Mouse (Mus musculus) activated CD4-positive, CD25-positive, alpha-beta regulatory T cell, adult 4 months (primary cell): ENCODE measurements around the gene Rrbp1. TPM values are rescaled to one million over a fixed set of nuclear protein-coding genes. Genes with fewer than 3 reads are reported as not detected.

Experiments
- ATAC-seq: one replicate; pipeline ENCODE4 v1.8.0; 2017
- polyA plus RNA-seq, 2 experiments: library from polyadenylated mRNA; unstranded; fragments of 100-300 nt; shearing (Covaris generic); gene quantifications; one replicate each; pipeline ENCODE4 v1.2.1; 2017

The Rrbp1 gene
- 10 to 100 TPM; 34.6 to 36.9 TPM for polyA plus RNA-seq

DNA sequence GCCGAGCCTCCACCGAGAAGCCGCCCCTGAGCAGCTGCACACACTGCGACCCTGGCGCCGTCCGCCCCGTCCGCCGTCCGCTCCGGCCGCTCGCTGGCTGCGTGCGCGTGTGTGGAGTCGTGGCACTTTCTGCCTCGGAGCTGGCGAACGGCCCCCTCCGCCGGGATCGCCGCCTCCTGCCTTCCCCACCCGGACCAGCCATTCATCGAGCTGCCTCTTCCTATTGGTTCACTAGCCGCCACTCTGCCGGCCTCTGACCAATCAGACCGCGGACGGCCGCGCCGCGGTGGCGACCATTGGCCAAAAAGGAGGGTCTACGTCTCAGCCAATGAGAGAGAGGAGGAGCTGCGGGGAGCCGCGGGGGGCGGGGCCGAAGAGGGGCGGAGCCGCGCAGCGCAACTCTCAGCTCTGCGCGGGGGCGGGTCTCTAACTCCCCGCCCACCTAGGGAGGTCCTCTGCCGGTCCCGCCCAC lies at the start of gene Rrbp1:
TSS of gene Rrbp1 (minus strand) at position 184 of the 472 bp plus-strand sequence.
- peak; percentile 94 for ATAC-seq

DNA sequence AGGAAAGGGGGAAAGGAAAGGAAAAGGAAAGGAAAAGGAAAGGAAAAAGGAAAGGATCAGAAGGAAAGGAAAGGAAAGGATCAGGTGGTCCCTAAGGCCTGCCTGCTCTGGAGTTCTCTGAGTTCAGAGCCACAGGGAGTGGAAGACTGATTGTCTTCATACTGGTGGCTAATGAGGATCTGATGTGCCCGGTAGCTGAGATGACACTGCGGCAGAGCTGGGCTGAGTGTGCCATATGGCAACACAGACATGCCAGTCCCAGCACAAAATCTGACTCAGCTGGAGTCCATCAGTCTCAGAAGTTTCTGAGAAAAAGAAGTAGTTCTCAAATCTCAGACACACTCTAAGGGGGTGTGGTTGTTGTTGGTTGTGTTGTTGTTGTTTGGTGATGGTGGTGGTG lies 46.7 kb upstream of the Rrbp1 start:
- ATAC-seq: no peak

DNA sequence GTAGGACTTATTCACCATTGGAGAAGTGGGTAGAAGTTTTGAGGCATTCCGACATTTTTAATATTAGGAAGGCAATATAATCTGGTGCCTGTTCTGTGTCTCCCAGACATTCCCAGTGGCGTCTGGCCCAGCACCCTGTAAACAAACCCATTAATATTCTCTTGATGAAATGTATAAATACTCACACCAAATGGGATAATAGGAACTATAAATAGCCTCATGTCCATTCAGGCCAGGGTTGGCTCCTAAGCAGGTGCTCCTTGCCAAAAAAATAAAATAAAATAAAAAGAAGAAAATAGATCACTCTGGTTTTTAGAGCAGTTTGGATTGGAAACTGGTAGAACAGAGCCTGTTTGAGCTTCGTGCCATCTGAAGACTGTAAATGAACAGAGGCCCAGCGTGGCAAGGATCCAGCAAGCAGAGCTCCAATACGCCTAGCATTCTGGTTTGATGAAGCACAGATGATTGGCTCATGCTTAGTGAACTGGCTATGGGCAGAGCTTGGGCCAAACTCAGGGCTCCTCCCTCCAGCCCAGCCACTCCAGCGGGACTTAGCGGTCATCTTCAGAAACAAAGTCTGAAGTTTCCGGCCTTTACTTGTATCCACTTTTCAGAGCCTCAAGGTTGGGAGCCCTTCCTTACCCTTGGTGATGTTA lies 41.5 kb upstream of the Rrbp1 start:
- no peak for ATAC-seq

GRCm38 (mm10) chr2:144050861-144051260 lies 39.8 kb upstream of the Rrbp1 start:
- no peak for ATAC-seq

GRCm38 (mm10) chr2:144050146-144050680 lies 39.1 kb upstream of the Rrbp1 start:
- ATAC-seq: no peak

GRCm38 (mm10) chr2:144046916-144047315 lies 35.9 kb upstream of the Rrbp1 start:
- ATAC-seq: no peak

- no peak for ATAC-seq
Measured at GRCm38 (mm10) chr2:144045756-144046560, 34.9 kb upstream of the Rrbp1 start.

DNA sequence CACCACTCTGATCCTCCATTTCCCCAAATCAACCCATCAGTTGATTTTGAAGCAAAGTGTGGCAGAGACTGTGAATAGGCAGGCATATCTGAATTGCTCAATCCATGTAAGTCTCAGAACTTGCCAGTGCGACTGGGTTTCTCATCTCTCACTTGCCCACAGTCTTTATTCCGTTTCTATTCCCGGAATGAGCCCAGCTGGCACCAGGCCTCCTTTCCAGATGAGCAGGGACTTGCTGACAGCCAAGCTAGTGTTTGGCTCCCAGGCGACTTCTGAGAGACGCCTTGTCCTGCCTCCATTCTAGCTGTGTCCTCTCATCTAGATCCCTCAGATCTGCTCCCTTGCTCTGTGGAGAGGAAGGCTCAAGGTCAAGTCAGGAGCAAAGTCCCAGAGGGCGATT lies 33.7 kb upstream of the Rrbp1 start:
- ATAC-seq: no peak

DNA sequence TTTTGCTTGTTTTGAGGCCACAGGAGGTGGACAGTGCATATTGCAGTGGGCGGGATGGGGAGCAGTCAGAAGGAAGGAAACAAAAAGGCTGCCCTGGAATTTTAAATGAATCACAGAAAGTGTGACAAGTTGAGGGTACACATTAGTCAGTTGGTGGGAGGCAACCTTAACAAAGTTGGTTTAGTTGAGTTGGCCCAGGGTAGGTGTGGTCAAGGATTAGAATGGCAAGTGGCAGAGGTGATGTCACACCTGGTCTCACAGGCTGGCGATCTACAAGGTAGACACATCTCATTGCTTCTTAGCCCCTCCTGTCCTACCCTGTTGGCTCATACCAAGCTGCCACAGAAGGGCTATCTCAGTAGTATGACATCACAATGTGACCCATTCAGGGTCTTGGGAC lies 21.6 kb upstream of the Rrbp1 start, which contains the start of gene Banf2:
TSS of gene Banf2 (plus strand) at position 396 of the 400 bp plus-strand sequence.
- ATAC-seq: no peak

GRCm38 (mm10) chr2:144030791-144031190 lies 19.7 kb upstream of the Rrbp1 start:
- no peak for ATAC-seq

GRCm38 (mm10) chr2:144026456-144026855 lies 15.4 kb upstream of the Rrbp1 start:
- ATAC-seq: no peak

DNA sequence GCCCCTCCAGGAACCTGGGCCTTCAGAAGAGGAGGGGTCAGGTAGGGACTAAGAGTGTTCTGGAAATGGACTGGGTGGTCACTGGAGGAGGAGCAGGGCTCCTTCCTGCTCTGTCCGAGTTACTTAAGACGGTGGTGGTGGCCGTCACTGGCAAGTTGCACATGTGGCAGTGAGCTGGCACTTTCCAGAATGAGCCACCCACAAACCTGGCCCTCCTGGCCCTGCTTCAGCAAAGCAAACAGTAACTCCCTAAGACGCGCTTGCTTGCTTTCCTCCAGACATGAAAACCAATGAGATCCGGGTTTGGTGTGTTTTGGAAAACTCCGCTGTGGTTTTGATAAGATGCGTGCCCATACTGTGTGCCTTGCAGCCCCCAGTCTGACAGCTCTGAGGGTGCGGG lies 14.3 kb upstream of the Rrbp1 start:
- no peak for ATAC-seq

GRCm38 (mm10) chr2:144022441-144022840 lies 11.4 kb upstream of the Rrbp1 start:
- no peak for ATAC-seq

GRCm38 (mm10) chr2:144019971-144020370 lies 8.9 kb upstream of the Rrbp1 start:
- no peak for ATAC-seq

GRCm38 (mm10) chr2:144015861-144016260 lies 4.8 kb upstream of the Rrbp1 start:
- no peak for ATAC-seq

DNA sequence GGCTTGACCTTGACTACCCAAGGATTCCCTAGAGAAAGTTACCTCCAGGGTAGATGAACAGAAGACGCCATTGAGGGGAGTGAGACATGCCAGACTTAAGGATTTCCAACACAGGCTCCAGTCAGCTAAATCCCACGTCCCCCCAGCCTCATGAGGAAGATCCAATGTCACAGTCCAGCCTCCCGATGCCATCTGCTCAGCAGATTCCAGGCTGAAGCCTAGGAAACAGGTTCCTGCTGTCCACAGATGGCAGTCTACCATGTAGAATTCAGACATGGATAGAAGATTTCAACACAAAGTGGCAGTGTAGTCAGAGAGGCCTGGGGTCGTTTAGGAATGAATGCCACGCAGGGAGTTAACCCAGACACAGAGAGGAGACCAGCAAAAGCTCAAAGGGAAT lies 3.4 kb upstream of the Rrbp1 start:
- ATAC-seq: no peak

DNA sequence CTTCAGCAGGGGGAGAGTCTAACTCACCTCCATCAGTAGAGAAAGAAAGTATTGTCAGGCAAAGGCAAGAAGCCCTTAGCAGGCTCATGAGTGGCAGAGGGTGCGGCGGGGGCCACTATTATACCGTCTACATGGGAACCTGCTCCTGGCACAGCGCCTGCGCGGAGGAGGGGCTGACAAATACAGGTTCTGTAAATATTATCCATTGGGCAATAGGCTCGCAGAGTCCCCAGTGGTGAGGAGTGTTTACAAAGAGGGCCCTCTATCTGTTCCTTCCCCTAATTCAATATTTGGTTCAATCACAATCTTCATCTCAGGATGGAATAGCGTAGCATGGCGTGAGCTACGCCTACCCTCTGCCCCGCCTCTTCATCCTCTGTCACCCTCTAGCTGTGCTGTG lies 3.0 kb upstream of the Rrbp1 start:
- no peak for ATAC-seq

DNA sequence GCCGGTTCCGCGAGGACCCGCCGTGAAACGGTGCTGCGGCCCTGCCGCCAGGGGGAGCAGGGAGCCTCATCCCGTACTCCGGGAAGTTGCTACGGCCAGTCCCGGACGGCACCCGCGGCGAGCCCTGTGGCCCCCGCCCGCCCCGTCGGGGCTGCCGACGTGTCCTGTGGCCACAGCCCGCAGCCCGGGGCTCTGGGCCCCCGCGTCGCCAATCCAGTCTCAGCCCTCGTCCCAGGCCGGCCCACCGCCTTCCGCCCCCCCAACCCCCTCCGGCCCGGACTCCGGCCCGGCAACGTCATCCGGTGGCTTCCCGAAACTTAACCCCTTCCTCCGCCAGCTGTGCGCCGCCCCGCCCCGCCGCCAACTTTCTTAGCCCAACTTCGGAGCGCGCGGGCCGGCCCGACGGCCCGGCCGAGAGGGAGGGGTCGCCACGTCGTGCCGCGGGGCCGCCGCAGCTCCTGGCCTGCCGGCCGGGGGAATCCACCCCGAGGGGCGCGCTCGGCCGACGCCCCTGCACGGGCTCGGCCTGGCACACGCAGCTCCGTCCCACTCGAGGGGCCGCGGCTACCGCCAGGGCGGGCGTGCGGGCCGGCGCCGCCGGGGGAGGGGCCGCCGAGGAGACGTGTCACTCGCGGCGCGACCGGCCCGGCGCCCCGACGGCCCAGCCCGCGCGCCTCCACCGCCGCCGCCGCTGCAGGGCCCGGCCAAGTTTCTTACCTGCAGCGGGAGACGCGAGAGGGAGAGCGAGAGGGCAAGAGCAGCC lies 600 bp downstream of the Rrbp1 start:
- ATAC-seq: peak; percentile 21

DNA sequence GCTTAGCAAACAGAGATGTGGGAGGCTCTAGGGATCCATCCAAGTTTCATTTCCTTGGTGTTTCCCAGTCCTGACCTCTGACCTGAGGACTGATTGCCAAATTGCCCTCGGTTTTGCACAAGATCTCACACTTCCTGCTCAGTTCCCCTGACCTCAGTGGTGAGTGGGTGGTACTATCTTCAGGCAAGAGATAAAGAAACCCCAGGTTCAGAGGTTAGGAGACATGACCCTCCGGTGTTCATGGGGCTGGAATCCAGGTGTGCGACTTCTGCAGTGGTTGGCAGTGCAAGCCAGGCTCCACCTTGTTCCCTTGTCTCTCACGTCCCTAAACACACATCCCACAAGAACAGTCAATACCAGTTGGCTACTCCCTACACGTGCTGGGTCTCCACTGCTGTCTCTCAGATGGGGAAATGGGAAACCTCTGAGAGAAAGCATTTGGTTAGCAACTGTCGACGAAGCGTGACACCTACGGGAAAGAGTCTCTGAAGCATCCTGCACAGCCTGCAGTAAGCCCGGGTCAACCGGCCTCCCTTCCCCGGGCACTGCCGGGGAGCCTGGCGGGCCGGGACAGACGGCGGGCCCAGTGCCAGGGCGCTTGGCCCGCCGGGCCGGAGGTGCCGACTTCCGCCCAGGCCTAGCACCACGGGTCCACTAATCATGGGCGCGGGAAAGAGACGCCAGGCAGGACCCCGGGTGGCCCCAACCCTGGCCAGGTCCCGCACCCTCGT lies 1.3 kb downstream of the Rrbp1 start:
- ATAC-seq: peak; percentile 5

- ATAC-seq: no peak
Measured at GRCm38 (mm10) chr2:144009081-144009480, 2.0 kb downstream of the Rrbp1 start.

DNA sequence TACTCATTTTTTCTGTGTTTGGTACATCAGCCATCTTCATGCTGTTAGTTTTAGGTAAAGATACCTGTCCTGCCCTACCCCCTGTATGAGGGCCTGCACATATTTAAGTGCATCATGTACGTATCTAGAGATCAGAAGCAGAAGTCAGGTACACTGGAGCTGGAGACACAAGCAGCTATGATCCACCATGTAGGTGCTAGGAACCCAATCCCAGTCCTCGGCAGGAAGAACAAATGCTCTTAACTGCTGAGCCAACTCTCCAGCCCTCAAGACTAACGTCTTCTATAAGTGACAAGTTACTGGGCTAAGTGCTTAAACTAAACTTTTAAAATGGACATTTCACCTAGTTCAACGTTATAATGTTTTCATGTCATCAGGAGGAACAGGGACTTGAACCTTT lies 3.9 kb downstream of the Rrbp1 start:
- ATAC-seq: no peak

DNA sequence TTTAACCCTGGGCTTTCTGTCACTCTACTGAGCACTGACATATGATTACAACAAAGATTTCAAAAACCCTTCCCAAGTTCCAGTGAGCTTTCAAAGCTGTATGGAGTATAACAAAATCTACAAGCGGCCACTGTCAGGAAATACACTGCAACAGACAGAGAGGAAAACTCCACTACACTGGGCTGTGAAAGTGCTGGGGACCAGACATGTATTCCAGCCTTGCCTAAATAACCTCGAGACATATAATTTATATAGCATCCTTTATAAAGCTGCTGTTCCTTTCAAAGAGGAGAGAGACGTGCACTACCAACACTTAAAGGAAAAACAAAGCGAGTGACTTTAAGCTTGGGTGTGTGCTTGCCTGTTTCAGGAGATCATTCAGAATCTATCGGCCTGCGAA lies 4.4 kb downstream of the Rrbp1 start:
- no peak for ATAC-seq
